Mouse (Mus musculus): ENCODE measurements at regions not wholly inside any gene's neighbourhood (a gene's known extent, or its start where the extent isn't known, plus 50 kb on each side); places are given as distances from the start of the nearest gene placed in this dataset.

DNA sequence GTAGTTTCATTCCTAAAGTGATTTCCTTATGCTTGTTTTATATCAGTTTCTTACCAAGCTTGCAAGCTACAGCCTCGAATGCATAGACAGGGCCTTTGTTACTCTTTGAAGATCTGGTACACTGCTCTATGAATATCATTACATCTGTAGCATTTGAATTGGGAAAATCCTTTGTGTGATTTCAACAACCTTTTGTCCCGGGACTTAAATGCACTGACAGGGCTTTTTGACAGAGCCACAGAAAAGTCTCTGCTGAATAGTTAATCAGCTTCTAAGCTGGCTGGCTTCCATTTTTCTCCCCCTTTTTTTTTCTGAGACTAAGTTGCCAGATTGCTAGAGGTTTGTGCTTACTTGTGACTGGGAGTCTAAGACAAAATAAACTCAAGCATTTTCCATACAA lies 80.2 kb downstream of the Ednrb start:
- ChIA-PET POLR2A (no interaction called here), CTCF (no interaction called here)

DNA sequence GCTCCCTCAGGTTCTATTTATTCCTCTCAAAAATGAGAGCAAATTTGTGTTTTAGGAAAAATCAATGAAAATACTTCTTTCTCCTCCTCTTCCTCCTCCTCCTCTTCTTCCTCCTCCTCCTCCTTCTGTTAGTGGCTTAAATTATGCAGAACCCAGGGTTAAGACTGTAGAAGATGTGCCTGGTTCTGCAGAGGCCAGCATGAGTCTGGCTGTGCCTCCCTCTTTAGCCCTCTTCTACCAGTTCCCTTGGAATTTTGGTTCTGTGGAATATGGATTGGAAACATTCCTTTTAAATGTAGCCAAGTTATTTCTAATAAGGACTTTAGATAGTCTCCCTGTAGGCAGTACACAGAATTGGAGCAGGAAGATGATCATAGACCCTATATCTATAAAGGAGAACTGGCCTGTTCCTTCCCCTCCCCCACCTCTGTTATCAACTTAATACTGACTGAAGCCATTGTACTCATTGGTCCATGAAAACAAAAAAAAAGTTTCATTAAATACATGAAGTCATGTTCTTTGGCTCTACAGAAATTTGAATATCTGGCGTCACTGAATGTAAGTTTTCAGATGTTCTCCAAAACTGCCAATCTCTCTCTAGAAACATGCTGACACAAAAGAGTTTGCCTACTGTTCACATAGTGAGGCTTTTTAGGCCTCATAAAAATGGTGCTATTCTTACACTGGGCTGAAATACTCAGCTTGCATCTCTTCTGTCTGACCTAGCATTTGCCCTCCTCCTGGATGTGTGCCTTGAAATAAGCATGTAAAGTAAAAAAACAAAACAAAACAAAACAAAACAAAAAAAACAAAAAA lies 80.8 kb downstream of the Ednrb start:
- ChIA-PET POLR2A (no interaction called here), CTCF (no interaction called here)

DNA sequence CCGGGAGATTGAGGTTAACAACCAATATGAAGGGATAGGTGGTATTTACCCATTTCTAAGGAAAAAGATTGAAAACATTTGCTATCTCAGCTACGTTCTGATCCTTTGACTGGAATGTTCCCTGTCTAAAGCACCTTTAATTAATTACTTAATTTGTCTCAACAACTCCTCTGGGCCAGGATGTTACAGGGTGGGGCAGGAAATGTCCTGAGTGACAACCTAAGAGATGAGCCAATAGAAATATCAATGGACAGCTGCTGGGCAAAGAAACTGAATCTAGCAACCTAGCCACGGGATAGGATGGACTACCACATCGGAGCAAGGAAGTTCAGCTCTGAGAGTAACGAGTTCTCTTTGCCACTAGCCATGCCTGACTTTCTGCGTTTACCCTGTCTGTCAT lies 84.8 kb downstream of the Ednrb start:
- POLR2A ChIA-PET, result interaction anchor here in 1 of 4 experiments (0.5 kb wide), 1 partner anchor 1358 kb away, joined by 3 read pairs; no protein-coding TSS in a partner anchor
- CTCF ChIA-PET, result no interaction called here
